Mouse (Mus musculus) regulatory T cell (primary cell): ENCODE data around the gene Olfr1336.
"Not testable (repeated sequence)": the region's sequence is repeated elsewhere in the genome, so short reads cannot be mapped to it uniquely, and the experiment has no call there.

Experiments used
- in situ Hi-C: fragments of 300-600 bp; cut with MboI, MseI; formaldehyde crosslinking; loops from one replicate; pipeline ENCODE4 v1.15.1; 2025; ENCODE audit warnings: high pct_unique_total_duplicates

Gene Olfr1336

GRCm38 (mm10) chr7:6455868-6456267 is at the start of gene Olfr1336:
TSS of gene Olfr1336 (plus strand) at chr7:6456168.
- in situ Hi-C loops = no loop called here

GRCm38 (mm10) chr7:6410043-6410442 is 45.9 kb upstream of the Olfr1336 start, which contains the start of gene Gm20715:
TSS of gene Gm20715 (plus strand) at chr7:6410277.
- in situ Hi-C loops = no loop called here

- in situ Hi-C loops = loop anchor here (5.0 kb wide), 1 partner anchor 58 kb away; no protein-coding TSS in a partner anchor
Observed at GRCm38 (mm10) chr7:6414626-6415441, 41.1 kb upstream of the Olfr1336 start.

- in situ Hi-C loops = loop anchor here (5.0 kb wide), 1 partner anchor 58 kb away; no protein-coding TSS in a partner anchor
Observed at GRCm38 (mm10) chr7:6415442-6415787, 40.6 kb upstream of the Olfr1336 start.

- in situ Hi-C loops = loop anchor here (5.0 kb wide), 1 partner anchor 63 kb away; no protein-coding TSS in a partner anchor
Observed at GRCm38 (mm10) chr7:6419894-6420293, 36.1 kb upstream of the Olfr1336 start.

- in situ Hi-C loops = no loop called here
Observed at GRCm38 (mm10) chr7:6429381-6429780, 26.6 kb upstream of the Olfr1336 start.

- in situ Hi-C loops = loop anchor here (10.0 kb wide), 1 partner anchor 494 kb away; no protein-coding TSS in a partner anchor
Observed at GRCm38 (mm10) chr7:6430342-6430741, 25.6 kb upstream of the Olfr1336 start.

GRCm38 (mm10) chr7:6438388-6438787 is 17.6 kb upstream of the Olfr1336 start, which contains the start of gene Olfr1344:
TSS of gene Olfr1344 (plus strand) at chr7:6438688.
- in situ Hi-C loops = loop anchor here (10.0 kb wide), 1 partner anchor 486 kb away; no protein-coding TSS in a partner anchor

GRCm38 (mm10) chr7:6441173-6441572 is 14.8 kb upstream of the Olfr1336 start:
- in situ Hi-C loops = no loop called here

- in situ Hi-C loops = no loop called here
Observed at GRCm38 (mm10) chr7:6447771-6448170, 8.2 kb upstream of the Olfr1336 start.

- in situ Hi-C loops = no loop called here
Observed at GRCm38 (mm10) chr7:6456399-6456798, 431 bp downstream of the Olfr1336 start.

GRCm38 (mm10) chr7:6466951-6467350 is 11.0 kb downstream of the Olfr1336 start, which contains the start of gene Olfr1346:
TSS of gene Olfr1346 (plus strand) at chr7:6467101.
- in situ Hi-C loops = no loop called here

- in situ Hi-C loops = not testable (repeated sequence)
Observed at GRCm38 (mm10) chr7:6477633-6478032, 21.7 kb downstream of the Olfr1336 start.

- in situ Hi-C loops = no loop called here
Observed at GRCm38 (mm10) chr7:6486841-6487240, 30.9 kb downstream of the Olfr1336 start, which contains the start of gene Olfr5. TSS of gene Olfr5 (minus strand) at chr7:6486941.

GRCm38 (mm10) chr7:6499655-6500054 is 43.7 kb downstream of the Olfr1336 start, which contains the start of gene Olfr1347:
TSS of gene Olfr1347 (minus strand) at chr7:6499755.
- in situ Hi-C loops = no loop called here

GRCm38 (mm10) chr7:6508648-6509047 is 52.7 kb downstream of the Olfr1336 start, which contains the start of gene Olfr1348:
TSS of gene Olfr1348 (minus strand) at chr7:6508748.
- in situ Hi-C loops = no loop called here
